25 mouse cellular contexts compared by ENCODE assay signal in the genomic region with DNA sequence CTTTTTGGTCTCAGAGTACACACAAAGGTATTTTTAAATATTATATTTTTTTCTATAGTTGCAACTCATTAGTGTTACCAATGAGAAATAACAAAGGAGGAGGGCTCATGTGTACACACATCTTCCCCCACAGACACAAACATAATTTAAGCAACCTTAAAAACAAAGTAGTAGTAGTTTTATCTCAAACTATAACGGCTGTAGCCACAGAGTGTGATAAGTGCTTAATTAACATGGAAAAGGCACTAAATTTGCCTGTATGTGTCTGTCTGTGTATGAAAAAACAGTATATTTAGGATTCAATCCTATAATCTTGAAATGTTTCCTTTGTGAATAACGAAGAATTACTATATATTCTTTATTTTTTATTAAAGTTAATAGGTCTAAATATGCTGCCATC. TPM values are rescaled to one million over a fixed set of nuclear protein-coding genes. Genes with fewer than 3 reads are reported as not detected.
"Had no signal": no experiment of that assay in that cellular context is flagged by ENCODE, and none has a peak within 500 bp of the region (broad histone marks: within the 10 kb centered on the region; RNA-seq: fewer than 3 reads in every experiment).

No protein-coding gene starts in this region.

- H3K36me3 ChIP-seq: embryonic facial prominence, embryonic 12.5 days; embryonic facial prominence, embryonic 13.5 days; embryonic facial prominence, embryonic 15.5 days; forebrain, embryonic 10.5 days; forebrain, embryonic 12.5 days; forebrain, embryonic 15.5 days had no signal

- H3K4me1 ChIP-seq: embryonic facial prominence, embryonic 10.5 days; embryonic facial prominence, embryonic 12.5 days; embryonic facial prominence, embryonic 13.5 days; embryonic facial prominence, embryonic 15.5 days; forebrain, embryonic 10.5 days; forebrain, embryonic 12.5 days; forebrain, embryonic 13.5 days; forebrain, embryonic 15.5 days had no signal

- H3K9ac ChIP-seq: embryonic facial prominence, embryonic 12.5 days; embryonic facial prominence, embryonic 13.5 days; embryonic facial prominence, embryonic 15.5 days; forebrain, embryonic 12.5 days; forebrain, embryonic 13.5 days; forebrain, embryonic 15.5 days; forebrain, postnatal 0 days had no signal

- DNase-seq: cerebellum, adult 9-10 months; cerebellum, adult 9-11 months; cerebellum, postnatal 10 days; cerebellum, postnatal 14 days; cerebellum, postnatal 25 days; cerebellum, postnatal 36 days; embryo, embryonic 11 days; forebrain, postnatal 0 days; gastrocnemius, adult 2 months; gastrocnemius, postnatal 10 days; gastrocnemius, postnatal 14 days; gastrocnemius, postnatal 25 days; gastrocnemius, postnatal 36 days; heart, adult 11 months; heart, adult 18-20 months; heart, adult 2 months had no signal

- H3K27ac ChIP-seq: embryonic facial prominence, embryonic 10.5 days; embryonic facial prominence, embryonic 12.5 days; embryonic facial prominence, embryonic 13.5 days; embryonic facial prominence, embryonic 15.5 days; forebrain, embryonic 10.5 days; forebrain, embryonic 12.5 days; forebrain, embryonic 13.5 days; forebrain, embryonic 15.5 days; gastrocnemius, adult 2 months; heart, adult 2 months had no signal

- H3K4me3 ChIP-seq: embryonic facial prominence, embryonic 10.5 days; embryonic facial prominence, embryonic 12.5 days; embryonic facial prominence, embryonic 13.5 days; embryonic facial prominence, embryonic 15.5 days; erythroblast, embryonic 14.5 days; forebrain, embryonic 10.5 days; forebrain, embryonic 12.5 days; forebrain, embryonic 13.5 days; forebrain, embryonic 15.5 days; gastrocnemius, adult 2 months; heart, adult 2 months had no signal

- H3K9me3 ChIP-seq: embryonic facial prominence, embryonic 10.5 days; embryonic facial prominence, embryonic 12.5 days; embryonic facial prominence, embryonic 13.5 days; embryonic facial prominence, embryonic 15.5 days; forebrain, embryonic 10.5 days; forebrain, embryonic 12.5 days; forebrain, embryonic 13.5 days; forebrain, embryonic 15.5 days had no signal

- H3K27me3 ChIP-seq: embryonic facial prominence, embryonic 12.5 days; embryonic facial prominence, embryonic 13.5 days; embryonic facial prominence, embryonic 15.5 days; forebrain, embryonic 12.5 days; forebrain, embryonic 13.5 days; forebrain, embryonic 15.5 days had no signal

RNA-seq across cellular contexts. Expression of a gene that starts 51.4 kb away (rescaled TPM):
- total RNA-seq: gastrocnemius, adult 2 months had no signal
- polyA plus RNA-seq: heart, adult 2 months had no signal
